Mouse (Mus musculus): ENCODE data around the gene Hyal1.

DNA sequence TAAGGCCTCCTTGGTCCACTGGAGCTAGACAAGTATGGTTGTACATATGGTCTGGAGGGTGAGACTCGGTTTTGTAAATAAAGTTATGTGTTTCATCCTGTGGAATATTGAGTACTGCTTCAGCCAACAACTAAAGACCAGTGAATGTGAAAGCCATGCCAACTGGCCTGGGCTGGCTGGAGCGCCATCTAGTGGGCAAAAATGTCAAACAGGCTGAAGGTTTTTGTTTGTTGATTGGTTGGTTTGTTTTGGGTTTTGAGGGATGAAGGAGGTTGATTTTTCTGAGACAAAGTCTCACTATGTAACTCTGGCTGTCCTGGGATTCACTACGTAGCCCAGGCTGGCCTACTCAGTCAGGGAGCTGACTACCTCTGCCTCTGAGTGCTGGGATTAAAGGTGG is 31.1 kb upstream of the Hyal1 start:
- TF ChIP-seq CTCF (IDR thresholded peaks at IDR 0.05; ENCODE audit: low read depth) (peak; percentile 92), EP300 (IDR thresholded peaks at IDR 0.05; ENCODE audit: low read depth) (no peak)

Data from heart, postnatal 0 days (tissue).